Mouse (Mus musculus): ENCODE measurements around the gene Coq10b.

Coq10b gene

DNA sequence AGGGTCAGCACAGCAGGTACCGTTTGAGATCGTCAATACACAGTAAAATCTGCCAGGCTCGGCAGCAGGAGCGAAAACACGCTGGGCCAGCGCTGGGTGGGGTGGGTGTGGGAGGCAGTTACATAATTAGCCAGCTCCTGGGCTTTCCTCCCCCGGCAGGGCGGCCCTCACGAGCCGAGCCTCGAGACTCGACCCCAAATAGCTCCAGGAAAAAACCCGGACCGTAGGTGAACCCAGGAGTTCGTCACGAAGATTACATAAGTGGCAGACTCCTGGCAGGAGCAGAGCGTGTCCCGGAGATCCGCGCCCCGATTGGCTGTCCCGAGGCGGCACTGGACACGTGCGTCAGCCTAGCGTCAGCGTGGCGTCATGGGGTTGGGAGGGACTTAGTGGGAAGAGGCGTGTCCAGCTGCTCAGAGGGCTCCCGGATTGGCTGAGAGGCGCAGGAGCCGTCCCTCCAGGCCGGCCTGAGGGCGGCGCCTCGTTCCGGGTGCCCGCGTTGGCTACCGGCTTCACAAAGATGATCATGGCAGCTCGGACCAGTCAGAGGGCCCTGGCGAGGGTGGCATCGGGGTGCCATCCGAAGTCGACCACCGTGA, at the start of gene Coq10b:
Coq10b (plus strand) TSS at position 416 of the 599 bp plus-strand sequence.
- peak; percentile 99 for DNase-seq (ENCODE audit: low read depth, low spot score)

DNA sequence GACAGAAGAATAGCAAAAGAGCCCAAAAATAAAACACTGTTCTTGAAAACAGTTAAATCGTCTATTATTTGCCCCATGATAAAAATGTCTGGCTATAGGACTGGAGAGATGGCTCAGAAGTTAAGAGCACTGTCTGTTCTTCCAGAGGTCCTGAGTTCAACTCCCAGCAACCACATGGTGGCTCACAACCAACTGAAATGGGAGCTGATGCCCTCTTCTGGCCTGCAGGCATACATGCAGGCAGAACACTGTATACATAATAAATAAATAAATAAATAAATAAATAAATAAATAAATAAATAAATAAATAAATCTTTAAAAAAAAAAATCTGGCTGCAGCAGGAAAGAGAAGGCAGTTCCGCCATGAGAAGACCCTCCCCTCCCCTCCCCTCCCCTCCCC, 44.3 kb upstream of the Coq10b start:
- DNase-seq (ENCODE audit: low read depth, low spot score): peak; percentile 50

DNA sequence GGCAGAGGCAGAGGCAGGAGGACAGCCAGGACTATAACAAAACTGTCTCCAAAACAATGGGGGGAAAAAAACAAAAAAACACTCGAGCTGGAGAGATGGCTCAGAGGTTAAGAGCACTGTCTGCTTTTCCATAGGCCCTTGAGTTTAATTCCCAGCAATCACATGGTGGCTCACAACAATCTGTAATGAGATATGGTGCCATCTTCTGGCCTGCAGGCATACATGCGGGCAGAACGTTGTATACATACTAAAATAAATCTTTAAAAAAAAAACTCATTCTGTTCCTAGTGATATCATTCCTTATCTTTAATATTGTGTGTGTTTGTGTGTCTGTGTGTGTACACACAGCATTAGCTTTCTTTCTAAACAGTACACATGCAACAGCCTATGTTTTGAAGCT, 40.1 kb upstream of the Coq10b start:
- peak; percentile 35 for DNase-seq (ENCODE audit: low read depth, low spot score)

DNA sequence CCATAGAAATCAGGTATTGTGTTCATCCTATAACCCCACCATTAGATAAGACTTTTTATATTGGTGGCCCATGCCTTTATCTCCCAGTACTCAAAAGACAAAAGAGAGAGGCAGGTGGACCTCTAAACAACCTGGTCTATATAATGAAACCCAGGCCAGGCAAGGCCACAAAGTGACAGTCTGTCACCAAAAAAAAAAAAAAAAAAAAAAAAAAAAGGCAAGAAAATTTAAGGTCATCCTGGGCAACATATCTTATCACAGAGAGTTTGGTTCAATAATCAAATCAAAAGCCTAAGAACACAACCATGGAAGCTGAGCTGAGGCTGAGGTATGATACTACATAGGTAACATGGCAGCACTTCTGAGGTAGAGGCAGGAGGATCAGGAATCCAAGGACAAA, 30.7 kb upstream of the Coq10b start:
- DNase-seq (ENCODE audit: low read depth, low spot score): no peak

DNA sequence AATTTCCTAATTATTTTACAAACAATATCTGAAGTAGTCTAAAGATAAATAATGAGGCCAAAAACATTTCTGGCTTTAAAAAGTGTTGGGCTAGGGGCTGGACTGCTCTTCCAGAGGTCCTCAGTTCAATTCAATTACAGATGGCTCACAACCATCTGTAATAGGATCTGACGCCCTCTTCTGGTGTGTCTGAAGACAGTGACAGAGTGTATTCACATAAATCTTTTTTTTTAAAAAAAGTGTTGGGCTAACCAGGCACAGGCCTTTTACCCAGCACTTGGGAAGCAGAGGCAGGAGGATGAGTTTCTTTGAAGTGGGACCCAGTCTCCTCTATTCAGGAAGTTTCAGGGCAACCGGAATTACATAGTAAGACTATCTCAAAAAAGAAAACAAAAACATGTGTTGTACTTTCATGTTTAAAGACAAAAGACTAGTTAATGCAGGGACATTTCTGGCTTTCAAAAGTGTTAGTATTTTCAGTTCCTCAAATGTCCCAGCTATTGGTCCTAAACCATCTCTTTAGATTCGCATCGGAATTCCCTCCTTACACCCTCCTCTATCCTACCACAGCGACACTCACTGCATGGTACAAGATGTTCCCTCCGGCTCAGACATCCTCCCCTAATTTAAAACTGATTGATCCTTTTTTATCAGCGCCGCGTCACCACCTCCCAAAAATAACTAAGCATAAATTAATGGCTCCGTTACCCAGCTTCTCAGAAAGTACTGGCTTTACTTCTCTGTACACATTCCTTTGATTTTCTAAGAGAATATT, 26.7 kb upstream of the Coq10b start:
- DNase-seq (ENCODE audit: low read depth, low spot score): peak; percentile 54

DNA sequence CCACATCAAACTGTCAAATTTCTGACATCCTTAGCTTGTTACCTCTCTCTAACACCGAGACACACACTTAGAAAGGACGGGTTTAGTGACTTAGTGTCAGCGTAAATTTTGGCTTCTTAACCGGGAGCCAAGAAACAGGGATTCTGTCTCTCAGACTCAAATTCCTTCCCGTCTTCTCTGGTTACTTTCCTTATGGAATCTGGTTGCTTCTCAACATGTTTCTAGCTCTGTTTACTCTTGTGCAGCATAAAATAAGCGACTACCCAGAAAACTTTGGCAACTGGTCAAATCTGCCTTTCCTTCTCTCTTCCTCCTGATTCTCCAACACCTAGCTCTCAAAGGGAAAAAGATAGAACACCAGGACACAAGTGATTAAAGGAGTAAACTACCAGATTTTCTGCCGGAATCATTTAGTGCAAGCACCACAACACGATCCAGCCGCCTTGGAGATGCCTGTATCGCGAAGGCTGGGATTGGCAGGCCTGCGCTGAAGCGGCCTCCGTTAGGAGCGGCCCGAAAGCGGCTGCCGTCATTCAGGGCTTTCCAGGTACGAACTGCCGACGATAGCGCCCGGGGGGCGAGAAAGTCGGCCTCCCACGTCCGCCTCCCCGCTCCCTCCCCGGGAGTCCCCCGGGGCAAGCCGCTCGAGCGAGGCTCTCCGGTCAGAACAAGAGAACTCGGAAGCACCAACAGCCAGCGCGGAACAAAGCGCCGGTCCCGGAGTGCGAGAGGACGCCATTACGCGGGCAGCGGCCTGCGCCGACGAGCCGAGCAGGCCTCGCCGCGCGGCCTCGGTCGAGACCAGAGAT, 25.9 kb upstream of the Coq10b start:
- no peak for DNase-seq (ENCODE audit: low read depth, low spot score)

DNA sequence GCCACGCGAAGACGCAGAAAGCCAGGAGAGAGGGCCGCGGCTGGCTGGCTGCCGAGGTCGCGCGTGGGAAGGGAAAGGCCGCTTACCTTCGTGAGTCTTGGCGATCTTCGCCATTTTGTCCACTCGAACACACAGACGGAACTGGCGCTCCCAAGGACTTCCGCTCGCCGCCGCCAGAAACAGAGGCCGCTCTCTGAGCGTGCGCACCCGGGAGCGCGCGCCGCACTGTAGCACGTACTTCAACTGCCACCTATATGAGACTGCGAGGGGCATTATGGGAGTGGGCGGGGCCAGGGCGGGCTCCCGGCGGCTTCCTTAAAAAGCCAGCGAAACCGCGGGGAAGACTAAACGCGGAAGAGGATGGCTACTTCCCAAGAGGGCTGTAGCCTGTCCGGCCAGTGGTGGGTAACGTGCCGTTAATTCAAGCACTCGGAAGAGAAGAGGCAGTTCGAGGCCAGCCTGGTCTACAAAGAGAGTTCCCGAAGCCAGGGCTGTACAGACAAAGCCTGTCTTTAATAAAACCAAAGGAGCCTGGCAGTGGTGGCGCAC, 25.2 kb upstream of the Coq10b start, which contains the start of gene Sf3b1:
Sf3b1 (minus strand) TSS at position 229 of the 549 bp plus-strand sequence.
- DNase-seq (ENCODE audit: low read depth, low spot score): peak; percentile 98

DNA sequence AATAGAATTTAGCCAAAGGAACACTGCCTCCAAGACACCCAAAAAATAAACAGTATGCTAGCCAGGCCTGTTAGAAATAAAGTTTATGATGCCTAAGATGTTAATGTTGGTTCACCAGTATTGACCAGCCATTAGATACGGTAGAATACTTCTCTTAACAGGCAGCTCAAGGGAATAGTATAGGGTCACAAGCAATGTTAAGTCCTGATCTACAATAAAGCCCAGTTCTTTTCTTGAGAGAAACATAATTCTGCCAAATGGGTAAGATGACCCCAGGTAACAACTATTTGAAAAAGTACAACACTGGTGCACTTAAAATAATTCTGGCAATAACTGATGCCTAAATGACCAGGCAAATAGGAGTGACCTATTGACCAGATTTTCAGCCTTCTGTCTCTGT, 24.6 kb upstream of the Coq10b start:
- no peak for DNase-seq (ENCODE audit: low read depth, low spot score)

DNA sequence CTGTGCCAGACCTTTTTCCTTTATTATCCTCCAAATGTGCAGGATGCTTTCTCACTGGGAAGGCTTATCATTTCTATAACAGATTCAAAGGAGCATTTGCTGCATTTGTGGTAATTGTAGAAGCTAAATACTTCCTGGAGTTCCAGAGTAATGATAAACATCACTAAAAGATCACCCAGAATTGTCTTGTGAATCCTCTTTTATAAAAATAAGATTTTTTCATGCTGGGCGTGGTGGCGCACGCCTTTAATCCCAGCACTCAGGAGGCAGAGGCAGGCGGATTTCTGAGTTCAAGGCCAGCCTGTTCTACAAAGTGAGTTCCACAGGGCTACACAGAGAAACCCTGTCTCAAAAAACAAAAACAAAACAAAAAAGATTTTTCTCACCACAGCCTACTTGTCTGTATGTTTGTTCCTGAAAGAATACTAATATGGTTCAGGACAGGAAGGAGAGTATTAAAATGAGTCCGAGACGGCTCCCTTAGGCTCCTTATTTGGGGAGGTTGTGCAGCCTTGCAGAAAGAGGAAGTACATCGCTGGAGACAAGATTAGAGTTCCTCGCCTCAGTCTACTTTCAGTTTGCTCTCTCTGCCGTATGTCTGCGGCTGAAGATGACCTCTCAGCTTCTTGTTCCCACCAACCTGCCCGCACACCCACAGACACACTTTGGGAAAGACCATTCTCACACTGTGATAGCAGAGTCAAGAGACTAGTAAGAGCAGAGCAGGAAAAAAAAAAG, 23.9 kb upstream of the Coq10b start:
- DNase-seq (ENCODE audit: low read depth, low spot score): peak; percentile 75

DNA sequence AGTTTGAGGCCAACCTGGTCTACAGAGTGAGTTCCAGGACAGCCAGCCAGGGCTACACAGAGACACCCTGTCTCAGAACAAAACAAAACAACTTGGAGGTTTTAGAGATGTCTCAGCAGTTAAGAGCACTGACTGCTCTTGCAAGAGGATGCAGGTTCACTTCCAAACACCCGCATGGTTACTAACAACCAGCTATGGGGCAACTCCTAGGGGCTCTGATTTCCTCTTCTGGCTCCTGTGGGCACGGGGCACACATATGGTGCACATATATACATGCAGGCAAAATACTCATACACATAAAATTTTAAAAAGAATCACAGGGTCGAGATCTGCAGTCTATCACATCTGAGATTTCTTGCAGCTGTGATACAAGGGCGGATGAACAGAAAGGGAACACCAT, 23.1 kb upstream of the Coq10b start:
- DNase-seq (ENCODE audit: low read depth, low spot score): peak; percentile 38

DNA sequence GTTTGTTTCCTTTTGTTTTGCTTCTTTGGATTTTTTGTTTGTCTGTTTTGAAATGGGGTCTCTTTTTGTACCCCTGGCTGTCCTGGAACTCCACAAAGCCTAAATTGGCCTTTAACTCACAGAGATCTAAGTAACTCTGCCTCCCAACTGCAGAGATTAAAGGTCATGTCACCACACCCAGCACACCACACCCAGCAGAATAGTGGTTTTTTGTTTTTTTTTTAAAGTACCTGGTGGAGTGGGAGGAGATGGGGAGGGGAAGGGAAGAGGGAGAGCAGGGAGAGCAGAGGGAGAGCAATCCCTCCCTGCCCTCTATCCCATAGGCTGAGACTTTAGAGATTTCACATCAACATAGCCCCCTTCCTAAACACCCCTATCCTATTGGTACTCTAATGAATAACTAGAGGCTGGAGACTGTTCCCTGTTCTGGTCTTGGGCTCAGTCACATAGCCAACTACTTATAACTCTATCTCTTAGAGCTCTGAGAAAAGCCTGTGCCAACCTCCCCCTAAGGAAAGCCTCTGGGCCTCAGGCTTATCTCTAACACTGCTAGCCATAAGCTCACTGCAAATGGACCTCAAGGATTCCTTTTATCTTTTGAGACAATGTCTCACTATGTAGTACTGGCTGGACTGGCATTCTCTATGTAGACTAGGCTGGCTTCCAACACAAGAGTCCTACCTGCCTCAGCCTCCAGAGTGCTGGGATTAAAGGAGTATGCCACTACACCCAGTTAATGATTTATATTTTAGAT, 21.4 kb upstream of the Coq10b start:
- peak; percentile 43 for DNase-seq (ENCODE audit: low read depth, low spot score)

DNA sequence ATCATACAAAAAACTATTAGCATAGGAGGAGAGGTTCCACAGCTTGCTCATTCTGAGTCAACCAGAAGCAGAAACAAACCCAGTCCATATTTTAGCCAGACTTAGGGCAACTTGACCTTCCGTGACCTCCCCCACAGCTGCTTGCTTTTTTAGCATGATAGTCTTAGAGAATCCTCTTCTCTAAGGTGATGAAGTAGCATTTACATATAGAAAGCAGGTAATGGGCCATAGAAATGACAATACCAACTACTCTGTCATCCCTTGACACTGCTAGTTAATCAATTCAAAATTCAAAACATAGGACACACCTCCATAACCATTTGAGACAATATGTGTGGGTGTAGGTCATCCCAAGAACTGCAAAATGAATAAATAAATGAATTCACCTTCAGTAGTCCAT, 12.6 kb upstream of the Coq10b start:
- DNase-seq (ENCODE audit: low read depth, low spot score): no peak

DNA sequence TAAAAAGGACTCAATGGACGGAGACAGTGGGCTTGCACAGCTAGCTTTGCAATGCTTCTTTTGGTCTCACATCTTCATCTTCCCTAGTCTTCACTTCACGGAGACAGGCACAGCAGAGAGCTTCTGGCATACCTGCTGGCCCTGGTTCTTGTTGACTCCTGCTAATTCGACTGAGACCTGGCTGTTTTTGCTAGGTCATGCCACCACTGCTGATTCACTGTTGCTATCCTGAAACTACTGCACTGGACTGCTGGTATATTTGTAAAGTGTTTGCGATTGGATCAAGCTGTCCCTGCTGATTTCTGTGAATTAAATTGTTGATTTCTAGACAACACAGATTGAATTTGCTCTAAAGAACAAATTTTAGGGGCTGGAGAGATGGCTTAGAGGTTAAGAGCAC, 10.9 kb upstream of the Coq10b start:
- DNase-seq (ENCODE audit: low read depth, low spot score): no peak

DNA sequence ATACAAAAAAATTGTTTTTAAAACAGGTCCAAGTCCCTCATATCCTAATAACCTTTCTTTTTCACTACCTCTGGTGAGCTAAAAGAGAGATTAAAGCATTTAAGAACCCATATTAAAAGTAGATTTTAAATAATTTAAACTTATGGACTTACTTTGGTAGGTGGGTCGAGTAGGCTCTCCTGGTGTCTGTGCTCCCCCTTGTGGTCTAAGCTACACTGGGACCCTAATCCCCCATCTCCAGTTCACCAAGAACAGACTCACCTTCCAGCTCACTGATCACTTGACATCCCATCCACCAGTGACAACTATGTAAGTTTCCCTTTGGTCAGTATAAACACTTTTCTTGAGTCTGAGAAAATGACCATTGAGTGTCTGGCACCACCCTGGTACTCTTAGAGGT, 10.3 kb upstream of the Coq10b start:
- peak; percentile 70 for DNase-seq (ENCODE audit: low read depth, low spot score)

DNA sequence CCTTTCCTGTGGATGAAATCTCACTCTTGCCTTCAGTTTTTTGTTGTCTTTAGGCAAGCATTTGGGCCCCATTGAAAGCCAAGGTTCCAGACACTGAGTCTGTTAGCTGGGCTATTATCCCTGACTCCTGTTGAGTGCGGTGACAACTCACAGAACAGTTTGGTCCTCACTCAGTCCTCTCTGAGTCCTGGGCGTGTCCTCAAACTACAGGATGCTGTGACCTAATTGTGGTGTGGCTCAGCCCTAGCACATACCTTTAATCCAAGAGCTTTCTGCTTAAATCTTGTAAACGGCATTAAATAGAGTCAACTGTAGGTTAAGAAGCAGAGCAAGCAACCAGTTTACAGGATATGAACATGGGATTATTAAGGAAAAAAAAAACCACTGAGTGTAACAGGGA, 9.4 kb upstream of the Coq10b start:
- DNase-seq (ENCODE audit: low read depth, low spot score): no peak

DNA sequence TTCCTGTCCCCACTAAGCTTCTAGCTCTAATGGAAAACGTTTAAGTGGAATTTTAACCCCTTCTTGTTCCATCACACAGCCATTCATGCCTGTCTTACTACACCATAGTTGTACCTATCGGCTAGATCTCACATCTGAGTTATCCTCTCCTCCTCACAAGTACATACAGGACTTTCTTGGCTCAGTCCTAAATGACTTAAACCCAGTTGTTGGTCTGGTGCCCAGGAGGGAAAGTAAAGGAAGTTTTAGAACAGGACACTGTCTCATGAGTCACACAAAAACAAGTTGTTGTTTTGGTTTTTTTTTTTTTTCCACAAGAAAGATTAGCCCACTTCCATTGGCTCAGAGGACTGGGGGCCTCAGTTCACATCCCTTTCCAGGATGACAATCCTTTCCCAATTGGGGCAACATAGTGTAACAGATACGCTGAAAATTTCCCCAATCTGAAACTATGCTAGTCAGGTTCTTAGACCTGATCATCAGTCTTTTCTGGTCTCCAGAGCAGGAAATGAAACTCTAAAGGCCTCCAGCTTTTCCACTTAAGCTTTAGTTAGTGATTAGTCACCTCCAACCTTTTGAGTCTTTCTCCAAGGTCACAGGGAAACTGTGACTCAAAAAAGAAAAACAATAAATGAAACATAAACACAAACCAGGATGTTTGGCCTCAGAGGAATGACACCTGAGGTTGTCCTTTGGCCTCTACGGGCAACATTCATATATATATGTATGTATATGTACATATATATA, 3.6 kb upstream of the Coq10b start:
- DNase-seq (ENCODE audit: low read depth, low spot score): peak; percentile 19

DNA sequence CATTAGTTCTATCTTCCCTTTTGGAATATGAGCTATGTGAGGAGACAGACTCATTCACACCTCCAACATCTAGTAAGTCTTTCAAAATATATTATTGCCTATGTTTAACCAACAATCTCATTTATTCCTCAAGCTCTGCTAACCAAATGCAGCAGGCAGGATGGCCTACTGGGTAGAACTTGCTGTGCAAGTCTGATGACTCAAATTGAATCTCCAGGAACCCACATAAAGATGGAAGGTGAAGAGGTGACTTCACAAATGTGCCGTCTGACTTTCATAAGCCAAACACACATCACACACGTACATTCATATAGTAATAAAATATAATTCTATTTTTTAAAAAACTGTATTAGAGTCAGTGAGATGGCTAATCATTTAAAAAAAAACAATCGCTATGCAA, 899 bp upstream of the Coq10b start:
- peak; percentile 64 for DNase-seq (ENCODE audit: low read depth, low spot score)

DNA sequence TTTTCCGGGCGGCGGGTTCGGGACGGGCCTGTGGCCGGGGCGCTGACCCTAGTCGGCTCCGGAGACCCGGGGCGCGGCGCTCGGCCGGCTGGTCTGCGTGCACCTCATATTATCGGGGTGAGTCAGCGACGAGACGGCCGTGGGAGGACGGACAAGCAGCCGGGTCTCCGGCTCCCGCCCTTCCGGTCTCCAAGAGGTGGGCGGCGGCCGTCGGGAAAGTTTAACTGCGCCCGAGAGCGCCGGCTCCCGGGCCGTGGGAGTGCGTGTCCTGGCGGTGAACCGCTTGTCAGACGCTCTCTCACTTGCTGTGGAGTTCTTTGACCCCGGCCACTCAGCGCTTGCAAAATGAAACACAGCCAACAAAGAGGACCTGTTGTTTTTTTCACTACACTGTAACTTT, 435 bp downstream of the Coq10b start:
- peak; percentile 71 for DNase-seq (ENCODE audit: low read depth, low spot score)

DNA sequence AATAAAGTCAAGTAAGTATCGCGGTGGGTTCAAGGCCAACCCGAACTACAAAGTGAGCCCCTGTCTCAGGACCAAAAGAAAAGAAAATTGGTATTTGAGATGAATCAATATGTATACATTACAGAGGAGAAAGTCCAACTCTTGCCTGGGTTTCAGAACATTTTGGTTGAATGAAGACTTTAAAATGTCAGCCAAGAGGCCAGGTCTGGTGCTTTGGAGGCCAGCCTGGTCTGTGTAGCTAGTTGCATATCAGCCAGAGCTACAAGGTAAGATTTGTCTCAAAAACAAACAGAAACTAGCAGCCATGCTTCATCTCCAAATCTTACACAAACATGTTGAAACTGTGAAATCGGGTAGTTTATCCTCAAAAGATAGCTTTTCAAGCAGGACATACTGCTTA, 1.0 kb downstream of the Coq10b start:
- peak; percentile 20 for DNase-seq (ENCODE audit: low read depth, low spot score)
